Mouse (Mus musculus) small intestine, adult 2 months (tissue): Measurements from ENCODE around the gene Syt9. TPM values are rescaled to one million over a fixed set of nuclear protein-coding genes. Genes with fewer than 3 reads are reported as not detected.

Experiments used
- H3K27ac ChIP-seq: fragments of 200-500 bp; 2 replicates; pipeline ENCODE4 v1.5.1; 2012; ENCODE audit warnings: low read depth, low read length, control low read depth, inconsistent platforms; ENCODE audit not compliant: insufficient read depth
- H3K27me3 ChIP-seq: fragments of 200-500 bp; 2 replicates; pipeline ENCODE4 v1.6.1; 2012; ENCODE audit warnings: mild to moderate bottlenecking, moderate library complexity, low read length, inconsistent platforms; ENCODE audit not compliant: control insufficient read depth, insufficient read depth
- H3K36me3 ChIP-seq: fragments of 200-500 bp; 2 replicates; pipeline ENCODE4 v1.6.1; 2012; ENCODE audit warnings: mild to moderate bottlenecking, low read length, control low read depth, inconsistent platforms; ENCODE audit not compliant: control insufficient read depth, insufficient read depth
- H3K4me1 ChIP-seq: fragments of 200-500 bp; 2 replicates; pipeline ENCODE4 v1.6.1; 2012; ENCODE audit warnings: low read length, inconsistent platforms, mixed read lengths; ENCODE audit not compliant: control insufficient read depth, insufficient read depth, insufficient read length
- H3K4me3 ChIP-seq: fragments of 200-500 bp; 2 replicates; pipeline ENCODE4 v1.5.1; 2012; ENCODE audit warnings: low read depth, mild to moderate bottlenecking, control low read depth, inconsistent platforms, low read length, moderate library complexity
- CTCF ChIP-seq: fragments of 200-500 bp; IDR thresholded peaks from 2 replicates; pipeline ENCODE4 v1.5.1; 2012; ENCODE audit warnings: low read depth, mild to moderate bottlenecking, control low read depth, inconsistent platforms, low read length, moderate library complexity, mixed read lengths; ENCODE audit not compliant: insufficient replicate concordance, insufficient read length; ENCODE audit errors: extremely low read depth
- POLR2A ChIP-seq: fragments of 200-500 bp; IDR thresholded peaks from 2 replicates; pipeline ENCODE4 v1.6.1; 2012; ENCODE audit warnings: low read depth, mild to moderate bottlenecking, control low read depth, inconsistent platforms, low read length, moderate library complexity
- WGBS: fragments of 180-500 bp; shearing (Covaris S2); methylation state at CpG from one replicate; pipeline ENCODE4 v1.1.7; 2018; 5-methylcytosine and 5-hydroxymethylcytosine counted together
- polyA plus RNA-seq: library from polyadenylated mRNA; depleted of rRNA; stranded (reverse); fragments of >200 nt; gene quantifications from 2 replicates; pipeline ENCODE4 v1.2.3, GENCODE M21; 2012; rRNA removed

Gene Syt9
- polyA plus RNA-seq = 0.28 and 0.41 TPM in 2 replicates

- Histone ChIP-seq H3K27me3 (peaks cover 17% of the 10 kb centered on the region), H3K36me3 (no peaks in the 10 kb centered on the region), H3K4me3 (peak within 1 kb of the TSS; percentile 70), H3K4me1 (peaks cover 6% of the 10 kb centered on the region), H3K27ac (no peak within 1 kb of the TSS)
- 2% methylated on average over 96 of the region's 102 CpGs for WGBS
- TF ChIP-seq CTCF = no peak
- TF ChIP-seq POLR2A = no peak
Measured at GRCm38 (mm10) chr7:107370232-107371125, at the start of gene Syt9. Gene Syt9, plus strand, starts transcription at chr7:107370728.

GRCm38 (mm10) chr7:107339013-107339412, 31.5 kb upstream of the Syt9 start:
- Histone ChIP-seq H3K27me3 (no peaks in the 10 kb centered on the region), H3K4me3 (no peak overlapping the region), H3K4me1 (no peaks in the 10 kb centered on the region), H3K27ac (no peak overlapping the region), H3K36me3 (no peaks in the 10 kb centered on the region)
- TF ChIP-seq CTCF = no peak
- no peak for TF ChIP-seq POLR2A
- 82% methylated on average over 5 of the region's 5 CpGs for WGBS

DNA sequence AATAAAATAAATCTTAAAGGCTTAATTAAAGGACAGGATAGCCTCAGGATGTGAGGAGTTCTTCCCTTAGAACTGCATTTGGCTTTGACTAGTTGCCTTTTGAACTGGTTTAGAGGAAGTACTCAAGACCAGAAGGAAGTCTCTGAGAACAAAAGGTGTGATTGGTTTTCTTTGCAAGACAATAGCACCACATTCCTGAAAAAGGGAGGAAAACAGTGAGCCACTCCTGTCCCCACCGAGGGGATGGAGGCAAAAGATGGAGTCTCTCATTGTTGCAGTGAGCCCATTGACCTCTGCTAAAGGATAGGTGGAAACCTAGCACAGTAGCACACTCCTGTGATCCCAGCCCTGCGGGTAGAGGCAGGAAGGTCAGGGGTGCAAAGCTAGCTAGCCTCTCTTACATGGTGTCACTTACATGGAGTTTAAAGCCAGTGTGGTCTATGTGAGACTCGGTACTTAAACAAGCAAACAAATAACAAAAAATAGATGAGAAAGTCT, 30.9 kb upstream of the Syt9 start:
- H3K36me3 ChIP-seq = no peaks in the 10 kb centered on the region
- H3K4me3 ChIP-seq = no peak overlapping the region
- TF ChIP-seq POLR2A = no peak
- TF ChIP-seq CTCF = no peak
- no peak overlapping the region for H3K27ac ChIP-seq
- WGBS = 60% methylated on average over 3 of the region's 3 CpGs
- no peaks in the 10 kb centered on the region for H3K27me3 ChIP-seq
- no peaks in the 10 kb centered on the region for H3K4me1 ChIP-seq

DNA sequence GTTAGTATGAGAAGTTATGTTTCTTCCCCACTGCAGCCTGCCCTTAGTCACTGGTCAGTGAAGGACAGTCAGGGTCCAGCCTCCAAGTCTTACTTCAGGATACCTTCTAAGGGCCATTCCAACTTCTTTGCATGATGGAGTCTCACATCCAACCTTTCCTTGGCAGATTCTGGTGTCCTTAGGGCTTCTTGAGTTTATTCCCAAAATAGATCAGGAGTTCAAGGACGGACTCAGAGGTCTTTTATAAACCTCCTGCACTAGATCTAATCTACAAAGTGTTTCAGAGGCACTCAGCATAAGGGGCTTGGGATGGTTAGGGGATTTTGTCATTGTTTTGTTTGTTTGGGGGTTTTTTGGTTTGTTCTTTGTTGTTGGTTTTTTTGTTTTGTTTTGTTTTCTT, 30.3 kb upstream of the Syt9 start:
- no peak for TF ChIP-seq POLR2A
- TF ChIP-seq CTCF = no peak
- H3K27ac ChIP-seq = no peak overlapping the region
- no peaks in the 10 kb centered on the region for H3K27me3 ChIP-seq
- WGBS = 38% methylated on average over 1 of the region's 1 CpGs
- H3K4me1 ChIP-seq = no peaks in the 10 kb centered on the region
- no peaks in the 10 kb centered on the region for H3K36me3 ChIP-seq
- H3K4me3 ChIP-seq = no peak overlapping the region

- Histone ChIP-seq H3K27ac (no peak overlapping the region), H3K4me3 (no peak overlapping the region), H3K27me3 (no peaks in the 10 kb centered on the region), H3K4me1 (no peaks in the 10 kb centered on the region), H3K36me3 (no peaks in the 10 kb centered on the region)
- 66% methylated on average over 8 of the region's 8 CpGs for WGBS
- no peak for TF ChIP-seq POLR2A
- no peak for TF ChIP-seq CTCF
Measured at GRCm38 (mm10) chr7:107341519-107342190, 28.9 kb upstream of the Syt9 start.

DNA sequence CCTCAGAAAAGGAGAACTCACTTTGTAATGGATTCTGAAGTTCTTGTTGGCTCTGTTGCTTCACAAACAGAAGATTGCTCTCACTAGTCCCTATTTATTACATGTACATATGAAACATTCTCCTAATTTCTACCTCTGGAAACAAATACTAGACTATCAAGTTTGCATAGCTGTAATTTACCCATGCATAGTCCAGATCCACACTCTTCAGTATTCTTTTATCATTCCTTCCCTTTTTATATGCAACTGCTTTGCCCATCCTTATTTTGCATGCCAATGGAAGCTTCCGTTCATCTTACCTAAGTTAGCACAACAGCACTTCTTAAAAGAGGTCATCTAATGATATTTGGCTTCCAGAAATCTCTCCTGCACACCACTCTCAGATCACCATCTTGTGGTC, 21.3 kb upstream of the Syt9 start:
- no peaks in the 10 kb centered on the region for H3K4me1 ChIP-seq
- no peak overlapping the region for H3K4me3 ChIP-seq
- TF ChIP-seq CTCF = no peak
- no peak for TF ChIP-seq POLR2A
- H3K36me3 ChIP-seq = no peaks in the 10 kb centered on the region
- H3K27ac ChIP-seq = no peak overlapping the region
- WGBS = 84% methylated on average over 1 of the region's 1 CpGs
- H3K27me3 ChIP-seq = no peaks in the 10 kb centered on the region

DNA sequence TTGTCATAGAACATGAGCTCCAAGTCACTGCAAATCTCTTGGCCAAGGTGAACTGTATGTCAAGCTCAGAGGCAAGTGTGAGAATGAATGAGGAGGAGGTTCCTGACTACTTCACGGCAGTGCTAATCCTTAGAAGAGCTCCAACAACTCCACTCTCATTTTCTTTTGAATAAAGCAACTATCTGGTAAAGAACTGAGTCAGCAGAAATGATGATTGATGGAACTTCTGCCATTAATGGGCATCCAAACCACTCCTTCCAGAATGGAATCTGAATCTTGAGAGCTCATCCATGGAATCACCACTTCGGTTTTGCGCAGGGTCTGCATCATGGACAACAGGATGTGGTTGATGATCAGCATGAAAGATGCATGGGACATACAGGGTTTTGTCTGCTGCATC, 8.4 kb upstream of the Syt9 start:
- no peak overlapping the region for H3K4me3 ChIP-seq
- H3K4me1 ChIP-seq = no peaks in the 10 kb centered on the region
- no peaks in the 10 kb centered on the region for H3K36me3 ChIP-seq
- 84% methylated on average over 3 of the region's 3 CpGs for WGBS
- H3K27ac ChIP-seq = no peak overlapping the region
- H3K27me3 ChIP-seq = no peaks in the 10 kb centered on the region
- TF ChIP-seq POLR2A (no peak), CTCF (no peak)
